Mouse (Mus musculus) heart, postnatal 0 days (tissue): Measurements from ENCODE around the gene Gm2115.

Experiments used
- CTCF ChIP-seq: IDR thresholded peaks from 2 replicates; pipeline ENCODE4 v1.5.1; 2016; ENCODE audit warnings: antibody characterized with exemption, control low read depth, low read depth
- EP300 ChIP-seq: IDR thresholded peaks from 2 replicates; pipeline ENCODE4 v1.6.1; 2016; ENCODE audit warnings: antibody characterized with exemption, low read depth

- TF ChIP-seq EP300 (no peak), CTCF (no peak)
Measured at GRCm38 (mm10) chr7:84606293-84606749, 77.6 kb downstream of the Gm2115 start, which contains the start of gene Fah.
